Mouse (Mus musculus): ENCODE measurements around the gene Sox4.

Sox4 gene

GRCm38 (mm10) chr13:28946565-28947135 is 6.9 kb downstream of the Sox4 start:
- no peak for DNase-seq

DNA sequence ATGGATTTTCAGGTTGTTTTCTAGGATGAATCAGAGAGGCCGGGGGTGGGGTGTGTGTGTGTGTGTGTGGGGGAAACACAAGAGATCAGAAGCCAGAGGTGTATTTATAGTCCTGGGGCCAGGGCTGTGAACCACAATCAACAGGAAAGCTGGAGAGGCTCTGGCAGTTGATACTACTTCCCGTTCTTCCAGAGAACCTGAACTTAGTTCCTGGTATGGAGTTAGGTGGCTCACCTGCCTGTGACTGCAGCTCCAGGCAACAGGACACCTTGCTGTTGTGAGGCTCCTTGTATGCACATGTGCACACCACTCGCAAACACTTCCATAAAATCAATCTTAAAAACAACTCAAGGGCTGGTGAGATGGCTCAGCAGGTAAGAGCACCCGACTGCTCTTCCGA is 7.8 kb downstream of the Sox4 start:
- no peak for DNase-seq

DNA sequence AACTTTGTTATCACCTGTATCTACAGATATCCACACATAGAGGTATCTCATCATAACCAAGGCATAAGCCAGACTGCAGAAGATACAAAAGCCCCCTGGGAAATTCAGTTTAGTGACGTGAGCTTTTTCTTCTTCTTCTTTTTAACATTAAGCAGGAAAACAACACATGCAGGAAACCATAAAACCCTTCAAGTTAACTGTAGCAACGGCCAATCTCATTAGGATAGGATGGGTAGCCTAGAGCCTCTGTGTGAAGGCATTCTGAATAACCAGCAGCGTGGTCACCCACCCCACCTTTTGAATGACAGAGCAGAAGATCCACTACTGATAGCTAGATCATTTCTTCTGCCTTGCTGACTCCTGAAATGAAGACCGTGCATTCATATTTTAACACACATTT is 10.6 kb downstream of the Sox4 start:
- DNase-seq: no peak

DNA sequence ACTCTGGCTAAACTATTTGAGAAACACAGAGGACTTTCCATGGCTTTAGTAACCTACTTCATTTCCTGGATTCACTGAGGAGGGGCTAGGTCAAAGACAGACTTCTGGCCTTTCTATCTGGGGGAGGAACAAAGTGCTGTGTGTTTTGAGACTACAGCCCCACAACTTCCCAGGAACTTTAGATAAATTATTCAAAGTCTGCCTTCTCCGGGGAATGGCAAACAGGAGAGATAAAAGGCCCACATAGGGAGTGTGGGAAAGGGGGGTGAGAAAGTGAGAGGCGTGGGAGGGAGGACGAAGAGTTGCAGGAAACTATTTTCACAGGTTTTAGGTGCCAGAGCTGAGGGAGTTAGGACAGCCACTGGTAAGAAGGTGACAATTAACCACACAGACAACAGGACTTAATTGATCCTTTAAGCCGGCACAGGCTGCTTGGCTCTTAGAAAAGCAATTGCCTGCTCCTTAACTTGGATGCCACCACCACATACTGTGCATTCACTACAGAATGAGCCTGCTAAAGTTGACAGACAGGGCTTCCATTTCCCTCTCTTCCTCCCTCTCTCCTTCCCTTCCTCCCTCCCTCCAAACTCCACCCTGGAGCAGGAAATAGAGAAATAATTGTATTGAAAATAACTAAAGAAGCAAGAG is 11.4 kb downstream of the Sox4 start:
- DNase-seq: no peak

GRCm38 (mm10) chr13:28933375-28933774 is 20.1 kb downstream of the Sox4 start:
- no peak for DNase-seq

DNA sequence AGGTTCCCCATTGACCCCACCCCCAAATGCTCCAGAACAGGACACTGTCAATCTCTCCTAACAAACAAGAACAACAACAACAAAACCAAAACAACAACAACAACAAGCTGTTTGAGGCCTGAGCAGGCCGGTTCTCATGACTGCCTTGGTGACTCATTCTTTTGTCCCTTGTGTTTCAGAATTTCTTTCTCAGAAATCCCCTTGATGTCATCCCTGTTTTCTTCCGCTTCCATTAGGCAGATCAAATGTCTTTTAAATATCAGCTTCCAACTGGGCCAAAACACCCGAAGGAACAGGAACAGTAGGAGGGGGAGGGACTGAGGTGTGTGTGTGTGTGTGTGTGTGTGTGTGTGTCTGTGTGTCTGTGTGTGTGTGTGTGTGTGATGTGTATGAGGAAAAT is 21.7 kb downstream of the Sox4 start:
- no peak for DNase-seq

GRCm38 (mm10) chr13:28931266-28931665 is 22.2 kb downstream of the Sox4 start:
- no peak for DNase-seq

GRCm38 (mm10) chr13:28930364-28930763 is 23.1 kb downstream of the Sox4 start:
- DNase-seq: no peak

- DNase-seq: no peak
Observed at GRCm38 (mm10) chr13:28929936-28930335, 23.6 kb downstream of the Sox4 start.

DNA sequence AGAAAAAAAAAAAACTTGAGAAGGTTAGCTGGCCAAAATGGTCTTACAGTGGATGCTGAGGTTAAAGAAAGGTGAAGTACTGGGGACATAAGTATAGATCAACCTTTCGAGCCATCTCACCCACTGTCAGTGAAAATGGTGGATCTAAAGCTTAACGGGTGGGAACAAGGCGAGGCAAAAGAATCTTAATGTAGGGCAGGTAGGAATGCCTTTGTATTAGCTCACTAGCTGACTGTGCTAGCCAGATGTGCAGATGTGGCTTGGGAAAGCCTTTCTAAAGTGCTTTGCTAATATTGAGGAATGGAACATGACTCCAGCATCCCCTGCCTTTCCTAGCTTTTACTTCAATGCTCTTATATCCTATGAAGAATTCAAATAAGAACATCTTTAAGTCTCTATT is 30.4 kb downstream of the Sox4 start:
- DNase-seq: no peak

DNA sequence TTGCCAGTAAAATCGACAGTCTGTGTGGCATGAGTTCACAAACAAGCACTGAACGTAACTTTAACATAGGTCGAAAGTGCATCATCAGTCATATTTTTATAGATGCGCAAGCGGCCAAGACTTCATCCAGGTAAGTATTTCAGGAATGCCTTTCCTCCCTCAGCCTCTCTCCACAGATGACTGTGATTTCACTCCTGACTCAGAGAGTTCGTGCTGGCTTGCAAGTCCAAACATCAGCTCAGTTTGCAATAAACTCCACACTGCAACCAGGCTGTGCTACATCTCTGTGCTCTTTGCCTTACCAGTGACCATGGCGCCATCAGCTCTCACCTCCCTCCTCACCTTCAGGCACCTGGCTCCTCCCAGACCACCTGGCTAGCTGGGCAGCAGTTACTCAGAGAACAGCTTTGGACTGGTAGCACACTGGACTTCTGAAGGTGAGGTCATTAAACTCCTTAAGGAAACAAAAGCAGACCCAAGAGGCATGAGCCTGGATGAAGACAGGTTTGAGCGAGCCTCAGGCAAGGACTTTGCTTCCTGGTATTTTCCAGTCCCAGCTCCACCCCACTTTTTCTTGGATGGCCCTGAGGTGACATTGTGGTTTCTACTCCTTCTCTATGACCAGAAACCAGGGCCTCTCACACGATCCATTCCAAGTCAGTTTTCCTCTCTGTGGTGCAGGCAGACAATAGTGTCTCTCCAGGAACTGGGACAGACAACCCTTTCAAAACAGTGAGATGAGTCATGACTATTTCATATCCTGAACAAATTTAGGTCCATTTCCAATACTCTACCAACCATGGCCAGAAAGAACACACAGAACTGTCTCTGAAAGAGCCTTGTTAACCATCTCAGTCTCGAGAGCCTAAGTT is 35.9 kb downstream of the Sox4 start:
- no peak for DNase-seq

DNA sequence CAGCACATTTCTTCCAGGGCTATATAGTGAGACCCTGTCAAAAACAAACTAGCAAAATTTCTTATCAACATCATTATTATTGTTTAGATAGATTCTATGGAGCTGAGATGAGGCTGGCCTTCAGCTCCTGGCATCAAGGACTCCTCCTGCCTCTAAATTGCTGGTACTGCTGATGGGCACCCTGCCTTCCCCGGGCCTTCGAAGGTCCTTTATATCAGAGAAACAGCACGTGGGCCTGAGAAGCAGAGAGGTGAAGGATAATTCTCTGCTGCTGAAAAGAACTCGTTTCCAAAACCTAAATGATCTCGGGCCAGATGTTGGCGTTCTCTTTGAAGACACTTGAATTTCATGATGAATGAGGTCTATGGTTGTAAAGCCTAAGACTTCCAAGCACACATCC is 39.9 kb downstream of the Sox4 start:
- no peak for DNase-seq

DNA sequence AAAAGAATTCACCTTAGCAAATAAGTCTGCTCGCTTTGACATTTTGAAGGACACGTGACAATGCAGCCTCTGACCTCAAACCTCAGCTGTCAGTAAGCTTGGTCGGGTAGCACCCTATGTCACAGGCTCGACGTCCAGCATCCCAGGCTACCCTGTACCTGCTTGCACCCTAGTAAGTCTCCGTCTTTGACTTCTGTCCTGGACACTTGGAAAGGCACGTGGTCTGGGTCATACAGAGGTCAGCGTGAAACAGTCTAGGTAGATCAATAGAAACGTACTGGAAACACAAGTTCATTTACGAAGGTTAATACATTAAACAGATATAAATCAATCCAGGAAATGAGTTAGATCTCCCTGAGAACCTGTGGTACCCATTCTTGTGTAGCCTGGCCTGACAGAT is 46.5 kb downstream of the Sox4 start:
- DNase-seq: no peak

All from B cell, adult 2 months (primary cell).